Mouse (Mus musculus) lung, postnatal 0 days (tissue): Measurements from ENCODE around the gene Flt1. TPM values are rescaled to one million over a fixed set of nuclear protein-coding genes. Genes with fewer than 3 reads are reported as not detected.
A peak's percentile ranks its signal among the peaks of the same experiment; 100 is the strongest.

ENCODE experiments used
- ATAC-seq: fragments of 200-750 bp; cut with Nextera tagmentation; 2 replicates; pipeline ENCODE4 v1.8.0; 2017; ENCODE audit warnings: moderate library complexity
- DNase-seq: peaks from one replicate; pipeline ENCODE4 v3.0.0-alpha.2; 2016; ENCODE audit warnings: low spot score
- H3K27ac ChIP-seq: fragments of 300-500 bp; sonication (generic); 2 replicates; pipeline ENCODE4 v1.5.1; 2014; ENCODE audit warnings: antibody characterized with exemption, mild to moderate bottlenecking, low read length, mixed read lengths
- H3K27me3 ChIP-seq: fragments of 300-500 bp; sonication (generic); replicated peaks from 2 replicates; pipeline ENCODE4 v1.6.1; 2014; ENCODE audit warnings: low read length, mixed read lengths; ENCODE audit not compliant: insufficient read depth
- H3K36me3 ChIP-seq: fragments of 300-500 bp; sonication (generic); 2 replicates; pipeline ENCODE4 v1.6.1; 2014; ENCODE audit warnings: low read length, mixed read lengths; ENCODE audit not compliant: insufficient read depth
- H3K4me1 ChIP-seq: fragments of 300-500 bp; sonication (generic); 2 replicates; pipeline ENCODE4 v1.6.1; 2014; ENCODE audit warnings: antibody characterized with exemption, low read depth, low read length, mixed read lengths; ENCODE audit not compliant: insufficient read depth
- H3K4me2 ChIP-seq: fragments of 300-500 bp; sonication (generic); replicated peaks from 2 replicates; pipeline ENCODE4 v1.6.1; 2014; ENCODE audit warnings: low read depth, mild to moderate bottlenecking, low read length, moderate library complexity, mixed read lengths
- H3K4me3 ChIP-seq: fragments of 300-500 bp; sonication (generic); 2 replicates; pipeline ENCODE4 v1.5.1; 2014; ENCODE audit warnings: low read depth, low read length
- H3K9ac ChIP-seq: fragments of 300-500 bp; sonication (generic); replicated peaks from 2 replicates; pipeline ENCODE4 v1.6.1; 2014; ENCODE audit warnings: low read depth, mild to moderate bottlenecking
- H3K9me3 ChIP-seq: fragments of 300-500 bp; sonication (generic); 2 replicates; pipeline ENCODE4 v1.6.1; 2016; ENCODE audit warnings: low read length, mixed read lengths
- CTCF ChIP-seq: IDR thresholded peaks from 2 replicates; pipeline ENCODE4 v1.5.1; 2016; ENCODE audit warnings: antibody characterized with exemption, mild to moderate bottlenecking
- EP300 ChIP-seq: IDR thresholded peaks from 2 replicates; pipeline ENCODE4 v1.6.1; 2016; ENCODE audit warnings: antibody characterized with exemption, mild to moderate bottlenecking, control low read depth
- WGBS: fragments of 180-500 bp; shearing (Covaris S2); extraction: QIAGEN DNeasy Blood & Tissue Kit; methylation state at CpG from one replicate; pipeline ENCODE4 v1.1.7; 2014; 5-methylcytosine and 5-hydroxymethylcytosine counted together
- polyA plus RNA-seq: library from polyadenylated mRNA; unstranded; fragments of >200 nt; fragmentation: Nextera tagmentation; extraction: Ambion mirVana; gene quantifications from 2 replicates; pipeline ENCODE4 v1.2.1, GENCODE M21; 2015

Gene Flt1
- polyA plus RNA-seq, 1 experiment from 2014 or later, result 18.1 TPM

DNA sequence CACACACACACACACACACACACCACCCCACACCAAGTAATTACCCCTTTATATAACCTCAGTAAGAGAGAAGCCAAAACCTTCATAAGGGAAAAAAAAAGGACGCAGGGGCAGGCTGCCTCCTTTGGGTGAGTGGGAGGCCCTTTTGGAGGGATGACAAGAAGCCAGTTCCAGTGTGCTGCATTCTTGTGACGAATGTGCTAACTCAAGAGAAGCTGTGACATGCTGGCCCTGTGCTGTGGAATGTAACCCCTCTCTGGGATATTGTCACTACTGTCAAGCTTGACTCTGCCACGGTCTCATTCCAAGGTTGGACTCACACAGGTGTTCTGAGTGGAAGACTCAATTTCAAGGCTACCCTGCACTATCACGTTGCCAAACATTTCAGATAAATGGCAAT, 93.1 kb downstream of the Flt1 start:
- ATAC-seq (no peak), DNase-seq (no peak)
- H3K27me3 ChIP-seq, result no peaks in the 10 kb centered on the region
- no peak overlapping the region for H3K9ac ChIP-seq
- H3K9me3 ChIP-seq, result no peaks in the 10 kb centered on the region
- no peak for TF ChIP-seq CTCF
- TF ChIP-seq EP300, result no peak
- H3K4me1 ChIP-seq, result no peaks in the 10 kb centered on the region
- H3K36me3 ChIP-seq, result 0 out of 2 replicates have a peak, but pooled peaks cover 5% of the 10 kb centered on the region
- H3K4me3 ChIP-seq, result no peak overlapping the region
- 70% methylated on average over 4 of the region's 4 CpGs for WGBS
- H3K27ac ChIP-seq, result no peak overlapping the region
- H3K4me2 ChIP-seq, result no peak overlapping the region

DNA sequence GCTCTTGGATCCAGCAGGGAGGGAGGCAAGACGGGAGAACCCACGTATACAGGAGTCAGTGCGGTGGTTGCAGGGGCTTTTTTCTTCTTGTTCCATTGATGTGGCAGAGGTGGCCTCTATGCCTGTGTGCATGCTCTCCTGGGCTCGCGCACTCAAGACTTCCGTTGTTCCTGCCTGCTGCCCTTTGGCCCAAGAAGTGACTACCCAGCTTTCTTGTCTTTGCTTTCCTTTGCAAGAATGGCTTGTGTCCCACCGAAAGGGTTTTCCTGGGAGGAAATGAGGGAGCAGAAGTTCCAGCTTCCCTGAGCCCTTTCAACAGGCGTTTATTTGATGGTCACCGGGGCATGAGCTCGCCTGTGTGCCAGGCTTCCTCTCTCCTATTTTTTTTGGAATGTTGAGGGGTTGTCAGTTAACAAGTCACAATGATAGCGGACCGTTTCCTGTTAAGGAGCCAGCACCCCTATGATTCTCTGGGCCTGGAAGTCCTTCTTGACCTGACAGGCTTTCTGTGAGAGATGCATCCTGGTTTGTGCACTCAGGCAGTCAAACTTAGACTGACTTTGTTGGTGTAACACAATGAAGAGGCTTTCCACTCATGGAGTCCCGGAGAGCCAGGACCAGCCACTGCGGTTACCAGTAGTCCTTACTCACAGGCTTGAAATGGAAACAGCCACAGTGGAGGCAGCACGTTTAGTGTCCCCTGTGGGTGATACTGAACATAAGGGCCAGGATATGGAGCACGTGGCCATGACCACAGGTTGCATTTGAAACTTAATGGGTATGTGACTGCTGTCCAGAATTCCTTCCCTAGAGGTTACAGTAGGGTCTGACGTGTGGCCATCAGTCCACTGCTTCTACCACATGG, 95.2 kb downstream of the Flt1 start:
- DNase-seq (no peak), ATAC-seq (no peak)
- Histone ChIP-seq H3K27me3 (no peaks in the 10 kb centered on the region), H3K9me3 (no peaks in the 10 kb centered on the region), H3K9ac (no peak overlapping the region), H3K4me1 (no peaks in the 10 kb centered on the region), H3K4me3 (no peak overlapping the region), H3K36me3 (0 out of 2 replicates have a peak, but pooled peaks cover 5% of the 10 kb centered on the region), H3K4me2 (no peak overlapping the region), H3K27ac (no peak overlapping the region)
- TF ChIP-seq CTCF, result no peak
- TF ChIP-seq EP300, result no peak
- 50% methylated on average over 17 of the region's 17 CpGs for WGBS

DNA sequence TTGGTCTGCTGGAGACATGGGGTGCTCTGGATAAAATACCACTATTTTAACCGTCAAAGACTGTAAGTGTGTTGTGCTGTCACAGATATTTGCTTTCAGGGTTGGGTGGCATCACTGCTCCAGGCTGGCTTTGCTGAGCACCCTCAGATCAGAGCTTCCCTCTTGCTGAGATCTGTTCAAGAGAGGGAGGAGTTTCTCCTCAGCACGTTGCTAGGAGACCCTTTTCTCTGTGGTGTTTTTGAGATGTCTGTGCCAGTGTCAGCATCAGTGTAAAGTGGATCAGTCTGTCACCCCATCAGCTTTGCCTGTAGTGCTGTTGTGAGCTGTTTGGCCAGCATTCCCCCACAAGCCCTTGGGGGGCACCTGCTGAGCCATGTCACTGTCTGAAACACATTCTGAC, 98.9 kb downstream of the Flt1 start:
- H3K36me3 ChIP-seq, result 0 out of 2 replicates have a peak, but pooled peaks cover 4% of the 10 kb centered on the region
- H3K4me3 ChIP-seq, result no peak overlapping the region
- ATAC-seq, result no peak
- no peak overlapping the region for H3K4me2 ChIP-seq
- no peak overlapping the region for H3K9ac ChIP-seq
- no peak for TF ChIP-seq EP300
- no peak for TF ChIP-seq CTCF
- no peak overlapping the region for H3K27ac ChIP-seq
- H3K4me1 ChIP-seq, result no peaks in the 10 kb centered on the region
- H3K27me3 ChIP-seq, result no peaks in the 10 kb centered on the region
- 52% methylated on average over 2 of the region's 2 CpGs for WGBS
- no peaks in the 10 kb centered on the region for H3K9me3 ChIP-seq
- DNase-seq, result no peak

DNA sequence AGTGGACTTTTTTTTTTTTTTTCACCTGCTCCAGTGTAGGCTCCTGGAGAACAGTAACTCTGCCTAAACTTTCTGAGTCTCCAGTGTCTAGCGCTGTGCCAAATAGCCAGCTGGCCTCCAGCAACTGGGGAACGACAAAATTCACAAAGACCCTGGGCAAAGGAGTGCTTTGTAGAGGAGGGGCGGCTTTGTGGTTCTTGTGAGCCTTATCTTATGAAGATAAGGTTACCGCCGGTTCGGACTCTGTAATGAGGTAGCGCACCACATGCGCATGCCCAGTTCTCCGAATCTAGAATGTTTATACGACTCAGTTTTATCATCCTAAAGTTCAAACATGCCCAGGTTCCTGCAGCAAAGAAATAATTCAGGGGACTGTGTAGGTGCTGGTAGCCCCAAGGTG, 102.1 kb downstream of the Flt1 start:
- H3K36me3 ChIP-seq, result no peaks in the 10 kb centered on the region
- H3K9ac ChIP-seq, result no peak overlapping the region
- no peak for DNase-seq
- no peak for TF ChIP-seq EP300
- no peak for TF ChIP-seq CTCF
- no peak overlapping the region for H3K4me2 ChIP-seq
- no peaks in the 10 kb centered on the region for H3K27me3 ChIP-seq
- H3K4me3 ChIP-seq, result no peak overlapping the region
- H3K9me3 ChIP-seq, result no peaks in the 10 kb centered on the region
- WGBS, result 33% methylated on average over 10 of the region's 10 CpGs
- no peak for ATAC-seq
- no peaks in the 10 kb centered on the region; the same call in 1 of the 2 replicates for H3K4me1 ChIP-seq
- no peak overlapping the region for H3K27ac ChIP-seq

DNA sequence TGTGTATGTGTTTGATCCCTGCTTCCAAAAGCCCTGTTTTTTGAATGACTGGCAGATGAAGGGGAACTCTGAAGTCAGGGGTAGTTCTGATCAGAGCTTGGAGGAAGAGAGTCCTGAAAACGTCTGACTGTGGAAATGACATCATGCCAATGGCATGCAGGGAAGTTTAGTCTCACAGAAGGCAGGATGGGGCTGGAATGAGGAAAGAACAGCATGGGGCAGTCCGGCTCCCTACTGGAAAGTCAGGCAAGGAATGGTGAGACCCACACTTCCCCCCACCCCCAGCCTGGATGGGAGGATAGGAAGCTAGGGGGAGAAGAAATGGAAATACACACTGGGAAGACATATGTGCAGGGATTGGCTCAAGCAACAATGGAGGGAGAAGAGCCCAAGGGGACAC, 105.6 kb downstream of the Flt1 start:
- H3K9ac ChIP-seq, result no peak overlapping the region
- DNase-seq (peak; percentile 35), ATAC-seq (peak; percentile 65)
- no peak overlapping the region for H3K4me2 ChIP-seq
- H3K27ac ChIP-seq, result no peak overlapping the region
- no peak for TF ChIP-seq CTCF
- TF ChIP-seq EP300, result no peak
- H3K4me1 ChIP-seq, result no peaks in the 10 kb centered on the region; the same call in 1 of the 2 replicates
- 5% methylated on average over 2 of the region's 2 CpGs for WGBS
- no peak overlapping the region for H3K4me3 ChIP-seq
- H3K9me3 ChIP-seq, result no peaks in the 10 kb centered on the region
- H3K36me3 ChIP-seq, result no peaks in the 10 kb centered on the region
- H3K27me3 ChIP-seq, result no peaks in the 10 kb centered on the region

DNA sequence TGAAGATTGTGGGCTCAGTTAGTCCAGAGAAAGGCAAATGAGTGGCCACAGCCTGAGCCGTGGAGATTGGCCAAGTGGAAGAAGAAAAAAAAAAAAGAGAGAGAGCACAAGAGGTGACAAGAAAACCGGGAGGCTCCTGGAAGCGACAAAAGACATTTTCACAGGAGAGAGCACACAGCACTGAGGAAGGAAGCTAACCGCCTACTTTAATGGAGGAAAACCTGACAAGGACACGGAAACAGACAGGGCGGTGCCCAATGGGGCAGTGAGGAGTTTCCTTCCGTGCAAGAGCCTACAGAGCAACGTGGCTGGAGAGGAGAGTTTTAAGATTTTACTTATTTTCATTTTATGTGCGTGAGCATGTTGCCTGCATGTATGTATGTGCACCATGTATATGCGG, 107.6 kb downstream of the Flt1 start:
- Histone ChIP-seq H3K27me3 (no peaks in the 10 kb centered on the region), H3K9ac (no peak overlapping the region), H3K4me3 (no peak overlapping the region), H3K9me3 (no peaks in the 10 kb centered on the region), H3K36me3 (no peaks in the 10 kb centered on the region), H3K4me2 (no peak overlapping the region), H3K4me1 (no peaks in the 10 kb centered on the region; the same call in 1 of the 2 replicates), H3K27ac (no peak overlapping the region)
- no peak for TF ChIP-seq CTCF
- TF ChIP-seq EP300, result peak; percentile 79
- WGBS, result 53% methylated on average over 10 of the region's 10 CpGs
- ATAC-seq (peak; percentile 63), DNase-seq (peak; percentile 24)
